Mouse (Mus musculus): ENCODE measurements around the gene Pax8. TPM values are rescaled to one million over a fixed set of nuclear protein-coding genes. Genes with fewer than 3 reads are reported as not detected.

Gene Pax8
- polyA plus RNA-seq, 1 experiment from 2014 or later, result 0.40 TPM

GRCm38 (mm10) chr2:24409166-24409565, 66.2 kb downstream of the Pax8 start:
- Histone ChIP-seq H3K27me3 (ENCODE audit: control insufficient read depth, insufficient read depth, low read depth, low read length) (no peaks in the 10 kb centered on the region), H3K9ac (ENCODE audit: low read depth, low read length) (no peak overlapping the region), H3K9me3 (replicated peaks; ENCODE audit: control insufficient read depth, low read length) (no peaks in the 10 kb centered on the region), H3K4me1 (ENCODE audit: control insufficient read depth, low read depth, low read length) (no peaks in the 10 kb centered on the region), H3K4me2 (ENCODE audit: low read depth, low read length) (no peak overlapping the region), H3K4me3 (ENCODE audit: low read depth, low read length) (no peak overlapping the region), H3K36me3 (ENCODE audit: control insufficient read depth, insufficient read depth) (no peaks in the 10 kb centered on the region), H3K27ac (ENCODE audit: low read length) (no peak overlapping the region)
- 0 out of 2 replicates have a peak, but pooled peaks have one; percentile 45 for ATAC-seq (ENCODE audit: low read depth)
- 4% methylated on average over 2 of the region's 2 CpGs for WGBS (ENCODE audit: insufficient replicate concordance)

GRCm38 (mm10) chr2:24407701-24408485, 67.5 kb downstream of the Pax8 start:
- 71% methylated on average over 4 of the region's 4 CpGs for WGBS (ENCODE audit: insufficient replicate concordance)
- Histone ChIP-seq H3K36me3 (ENCODE audit: control insufficient read depth, insufficient read depth) (no peaks in the 10 kb centered on the region; the same call in 1 of the 2 replicates), H3K4me1 (ENCODE audit: control insufficient read depth, low read depth, low read length) (no peaks in the 10 kb centered on the region)

GRCm38 (mm10) chr2:24405345-24406012, 69.9 kb downstream of the Pax8 start:
- no peak overlapping the region for H3K9ac ChIP-seq (ENCODE audit: low read depth, low read length)
- WGBS (ENCODE audit: insufficient replicate concordance), result 40% methylated on average over 23 of the region's 23 CpGs

More at GRCm38 (mm10) chr2:24407701-24408485, 67.5 kb downstream of the Pax8 start:
- no peaks in the 10 kb centered on the region for H3K27me3 ChIP-seq (ENCODE audit: control insufficient read depth, insufficient read depth, low read depth, low read length)
- no peaks in the 10 kb centered on the region for H3K9me3 ChIP-seq (replicated peaks; ENCODE audit: control insufficient read depth, low read length)
- H3K4me2 ChIP-seq (ENCODE audit: low read depth, low read length), result no peak overlapping the region
- ATAC-seq (ENCODE audit: low read depth), result no peak
- H3K9ac ChIP-seq (ENCODE audit: low read depth, low read length), result no peak overlapping the region
- H3K27ac ChIP-seq (ENCODE audit: low read length), result no peak overlapping the region
- no peak overlapping the region for H3K4me3 ChIP-seq (ENCODE audit: low read depth, low read length)

GRCm38 (mm10) chr2:24400711-24401110, 74.7 kb downstream of the Pax8 start:
- no peak overlapping the region for H3K4me3 ChIP-seq (ENCODE audit: low read depth, low read length)
- no peaks in the 10 kb centered on the region for H3K27me3 ChIP-seq (ENCODE audit: control insufficient read depth, insufficient read depth, low read depth, low read length)
- peaks cover 7% of the 10 kb centered on the region for H3K36me3 ChIP-seq (ENCODE audit: control insufficient read depth, insufficient read depth)
- no peak for ATAC-seq (ENCODE audit: low read depth)
- H3K4me1 ChIP-seq (ENCODE audit: control insufficient read depth, low read depth, low read length), result no peaks in the 10 kb centered on the region
- no peaks in the 10 kb centered on the region for H3K9me3 ChIP-seq (replicated peaks; ENCODE audit: control insufficient read depth, low read length)
- 84% methylated on average over 3 of the region's 3 CpGs for WGBS (ENCODE audit: insufficient replicate concordance)
- no peak overlapping the region for H3K9ac ChIP-seq (ENCODE audit: low read depth, low read length)
- no peak overlapping the region for H3K4me2 ChIP-seq (ENCODE audit: low read depth, low read length)
- H3K27ac ChIP-seq (ENCODE audit: low read length), result no peak overlapping the region

More at GRCm38 (mm10) chr2:24405345-24406012, 69.9 kb downstream of the Pax8 start:
- H3K36me3 ChIP-seq (ENCODE audit: control insufficient read depth, insufficient read depth), result peaks cover 7% of the 10 kb centered on the region
- H3K4me1 ChIP-seq (ENCODE audit: control insufficient read depth, low read depth, low read length), result no peaks in the 10 kb centered on the region
- 0 out of 2 replicates have a peak overlapping the region, but pooled peaks have one; percentile 15 for H3K4me2 ChIP-seq (ENCODE audit: low read depth, low read length)
- peak; percentile 57 for ATAC-seq (ENCODE audit: low read depth)
- no peak overlapping the region for H3K4me3 ChIP-seq (ENCODE audit: low read depth, low read length)
- no peaks in the 10 kb centered on the region for H3K9me3 ChIP-seq (replicated peaks; ENCODE audit: control insufficient read depth, low read length)
- H3K27me3 ChIP-seq (ENCODE audit: control insufficient read depth, insufficient read depth, low read depth, low read length), result no peaks in the 10 kb centered on the region
- no peak overlapping the region for H3K27ac ChIP-seq (ENCODE audit: low read length)

GRCm38 (mm10) chr2:24397115-24397514, 78.3 kb downstream of the Pax8 start:
- no peaks in the 10 kb centered on the region for H3K4me1 ChIP-seq (ENCODE audit: control insufficient read depth, low read depth, low read length)
- H3K9me3 ChIP-seq (replicated peaks; ENCODE audit: control insufficient read depth, low read length), result no peaks in the 10 kb centered on the region
- H3K4me3 ChIP-seq (ENCODE audit: low read depth, low read length), result no peak overlapping the region
- H3K4me2 ChIP-seq (ENCODE audit: low read depth, low read length), result no peak overlapping the region
- peaks cover 5% of the 10 kb centered on the region for H3K36me3 ChIP-seq (ENCODE audit: control insufficient read depth, insufficient read depth)
- 46% methylated on average over 2 of the region's 2 CpGs for WGBS (ENCODE audit: insufficient replicate concordance)
- H3K9ac ChIP-seq (ENCODE audit: low read depth, low read length), result no peak overlapping the region
- no peak for ATAC-seq (ENCODE audit: low read depth)
- no peaks in the 10 kb centered on the region for H3K27me3 ChIP-seq (ENCODE audit: control insufficient read depth, insufficient read depth, low read depth, low read length)
- no peak overlapping the region for H3K27ac ChIP-seq (ENCODE audit: low read length)

- H3K9me3 ChIP-seq (replicated peaks; ENCODE audit: control insufficient read depth, low read length), result no peaks in the 10 kb centered on the region
- no peaks in the 10 kb centered on the region for H3K4me1 ChIP-seq (ENCODE audit: control insufficient read depth, low read depth, low read length)
- H3K4me2 ChIP-seq (ENCODE audit: low read depth, low read length), result no peak overlapping the region
- H3K36me3 ChIP-seq (ENCODE audit: control insufficient read depth, insufficient read depth), result no peaks in the 10 kb centered on the region
- no peak overlapping the region for H3K4me3 ChIP-seq (ENCODE audit: low read depth, low read length)
- no peaks in the 10 kb centered on the region for H3K27me3 ChIP-seq (ENCODE audit: control insufficient read depth, insufficient read depth, low read depth, low read length)
- ATAC-seq (ENCODE audit: low read depth), result no peak
- 62% methylated on average over 2 of the region's 2 CpGs for WGBS (ENCODE audit: insufficient replicate concordance)
- H3K27ac ChIP-seq (ENCODE audit: low read length), result no peak overlapping the region
- H3K9ac ChIP-seq (ENCODE audit: low read depth, low read length), result no peak overlapping the region
Observed at GRCm38 (mm10) chr2:24393251-24393650, 82.1 kb downstream of the Pax8 start.

GRCm38 (mm10) chr2:24387361-24388283, 87.8 kb downstream of the Pax8 start:
- Histone ChIP-seq H3K4me1 (ENCODE audit: control insufficient read depth, low read depth, low read length) (peaks cover 20% of the 10 kb centered on the region), H3K36me3 (ENCODE audit: control insufficient read depth, insufficient read depth) (no peaks in the 10 kb centered on the region), H3K9me3 (replicated peaks; ENCODE audit: control insufficient read depth, low read length) (no peaks in the 10 kb centered on the region), H3K27ac (ENCODE audit: low read length) (no peak overlapping the region), H3K27me3 (ENCODE audit: control insufficient read depth, insufficient read depth, low read depth, low read length) (no peaks in the 10 kb centered on the region), H3K4me2 (ENCODE audit: low read depth, low read length) (peak overlapping the region; percentile 66), H3K9ac (ENCODE audit: low read depth, low read length) (no peak overlapping the region; the same call in 1 of the 2 replicates), H3K4me3 (ENCODE audit: low read depth, low read length) (peak overlapping the region; percentile 59)
- 48% methylated on average over 4 of the region's 4 CpGs for WGBS (ENCODE audit: insufficient replicate concordance)
- no peak for ATAC-seq (ENCODE audit: low read depth)

GRCm38 (mm10) chr2:24386964-24387320, 88.5 kb downstream of the Pax8 start:
- H3K36me3 ChIP-seq (ENCODE audit: control insufficient read depth, insufficient read depth), result no peaks in the 10 kb centered on the region
- peak overlapping the region; percentile 58 for H3K9ac ChIP-seq (ENCODE audit: low read depth, low read length)
- peak overlapping the region; percentile 59 for H3K4me3 ChIP-seq (ENCODE audit: low read depth, low read length)
- no peaks in the 10 kb centered on the region for H3K27me3 ChIP-seq (ENCODE audit: control insufficient read depth, insufficient read depth, low read depth, low read length)
- 21% methylated on average over 2 of the region's 2 CpGs for WGBS (ENCODE audit: insufficient replicate concordance)
- peak overlapping the region; percentile 66 for H3K4me2 ChIP-seq (ENCODE audit: low read depth, low read length)
- no peaks in the 10 kb centered on the region for H3K9me3 ChIP-seq (replicated peaks; ENCODE audit: control insufficient read depth, low read length)
- peaks cover 20% of the 10 kb centered on the region for H3K4me1 ChIP-seq (ENCODE audit: control insufficient read depth, low read depth, low read length)
- no peak overlapping the region for H3K27ac ChIP-seq (ENCODE audit: low read length)
- ATAC-seq (ENCODE audit: low read depth), result no peak
